Mouse (Mus musculus) c-Kit-positive CD71-positive TER-119-positive erythroid progenitor cells, embryonic 14.5 days (primary cell): Measurements from ENCODE around the gene Vmn2r26.
"Not testable (repeated sequence)": the region's sequence is repeated elsewhere in the genome, so short reads cannot be mapped to it uniquely, and the experiment has no call there.

ENCODE experiments used
- DNase-seq: peaks from one replicate; pipeline ENCODE4 v3.0.0-alpha.2; 2013; ENCODE audit warnings: low spot score

The Vmn2r26 gene

DNA sequence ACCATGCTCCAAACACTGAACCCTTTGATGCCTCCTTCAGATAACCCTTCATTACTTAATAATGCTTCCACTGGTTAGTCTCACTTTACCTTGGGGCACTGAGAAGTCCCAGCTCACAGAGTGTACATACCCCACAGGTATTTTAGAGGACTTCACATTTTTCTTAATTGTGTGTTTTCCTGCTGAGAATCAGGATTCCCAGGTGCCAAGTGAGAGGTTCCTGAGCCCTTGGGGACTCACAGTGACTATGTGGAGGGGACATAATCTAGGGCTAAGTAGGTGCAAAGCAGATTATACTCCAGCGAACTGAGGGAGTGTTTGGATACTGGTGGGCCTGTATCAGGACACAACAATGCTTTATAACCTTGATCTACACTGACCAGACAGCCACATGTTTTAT is at the start of gene Vmn2r26:
Gene Vmn2r26, plus strand, starts transcription at position 301 of the 400 bp plus-strand sequence.
- DNase-seq, result not testable (repeated sequence)

DNA sequence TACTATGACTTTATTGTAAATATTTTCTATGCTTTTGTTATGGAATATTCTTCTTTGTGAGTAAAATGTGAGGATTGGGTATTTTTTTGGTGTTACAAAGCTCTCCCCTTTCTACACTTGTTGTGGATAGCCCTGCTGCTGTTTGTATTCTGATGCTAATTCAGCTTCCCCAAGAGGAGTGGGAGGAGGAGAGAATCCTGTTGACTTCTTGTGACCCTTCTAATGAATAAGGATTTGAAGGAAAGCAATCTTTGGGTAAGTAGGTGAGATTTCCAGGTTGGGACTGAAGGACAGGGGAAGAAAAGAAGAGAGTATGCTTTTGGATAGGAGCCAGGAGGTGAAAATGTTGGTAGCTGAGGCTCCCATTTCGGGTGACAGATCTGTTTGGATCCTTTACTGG is 3.5 kb upstream of the Vmn2r26 start:
- no peak for DNase-seq

DNA sequence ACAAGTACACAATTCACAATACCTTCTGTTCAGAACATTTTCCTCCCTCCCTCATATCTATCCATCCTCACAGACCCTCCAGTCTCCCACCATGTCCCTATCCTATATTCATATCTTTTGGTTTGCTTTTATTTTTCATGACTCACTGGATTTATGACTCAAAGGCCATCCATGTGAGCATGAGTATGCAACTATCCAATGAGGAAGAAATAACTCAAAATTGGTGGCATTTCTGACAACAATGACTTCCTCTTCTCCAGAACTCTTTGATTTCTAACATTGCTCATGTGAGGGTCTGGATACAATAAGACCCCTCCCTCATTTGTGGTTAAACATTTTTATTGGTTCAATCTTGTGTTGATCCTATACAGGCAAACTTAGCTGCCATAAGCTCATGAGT is 24.0 kb downstream of the Vmn2r26 start:
- DNase-seq, result no peak

DNA sequence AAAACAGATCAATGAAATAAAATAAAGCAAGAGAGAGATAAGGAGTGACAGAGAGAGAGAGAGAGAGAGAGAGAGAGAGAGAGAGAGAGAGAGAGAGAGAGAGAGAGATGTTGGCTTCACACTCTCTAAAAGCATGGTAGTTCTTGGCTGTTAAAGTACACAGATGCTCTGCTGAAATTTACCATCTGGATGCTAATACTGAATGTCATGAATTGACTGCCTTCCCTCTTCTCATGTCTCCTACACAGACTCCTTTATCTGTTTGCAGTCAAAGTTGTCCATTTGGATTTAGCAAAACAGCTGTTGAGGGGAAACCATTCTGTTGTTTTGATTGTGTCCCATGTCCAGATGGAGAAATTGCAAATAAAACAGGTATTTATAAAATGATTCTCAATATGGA is 29.2 kb downstream of the Vmn2r26 start:
- not testable (repeated sequence) for DNase-seq

DNA sequence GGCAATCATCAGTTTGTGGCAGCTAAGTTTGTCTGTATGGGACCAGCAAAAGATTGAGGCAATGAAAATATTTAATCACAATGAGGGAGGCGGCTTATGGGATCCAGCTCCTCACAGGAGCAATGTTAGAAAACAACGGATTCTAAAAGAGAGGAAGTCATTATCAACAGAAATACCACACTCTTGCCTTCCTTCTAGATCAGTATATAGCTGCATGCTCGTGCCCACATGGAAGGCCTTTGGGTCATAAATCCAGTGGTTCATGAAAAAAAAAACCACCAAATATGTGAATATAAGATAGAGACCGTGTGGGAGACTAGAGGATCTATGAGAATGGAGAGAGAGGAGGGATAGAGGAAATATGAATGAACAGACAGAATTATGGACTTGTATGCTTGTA is 78.0 kb downstream of the Vmn2r26 start:
- no peak for DNase-seq
